Mouse (Mus musculus) cerebellum, adult 11 months (tissue): ENCODE results near the gene Pdxp.
"Not testable (repeated sequence)": the region's sequence is repeated elsewhere in the genome, so short reads cannot be mapped to it uniquely, and the experiment has no call there.

Source experiments
- DNase-seq: peaks from one replicate; pipeline ENCODE4 v3.0.0; 2022

The Pdxp gene

DNA sequence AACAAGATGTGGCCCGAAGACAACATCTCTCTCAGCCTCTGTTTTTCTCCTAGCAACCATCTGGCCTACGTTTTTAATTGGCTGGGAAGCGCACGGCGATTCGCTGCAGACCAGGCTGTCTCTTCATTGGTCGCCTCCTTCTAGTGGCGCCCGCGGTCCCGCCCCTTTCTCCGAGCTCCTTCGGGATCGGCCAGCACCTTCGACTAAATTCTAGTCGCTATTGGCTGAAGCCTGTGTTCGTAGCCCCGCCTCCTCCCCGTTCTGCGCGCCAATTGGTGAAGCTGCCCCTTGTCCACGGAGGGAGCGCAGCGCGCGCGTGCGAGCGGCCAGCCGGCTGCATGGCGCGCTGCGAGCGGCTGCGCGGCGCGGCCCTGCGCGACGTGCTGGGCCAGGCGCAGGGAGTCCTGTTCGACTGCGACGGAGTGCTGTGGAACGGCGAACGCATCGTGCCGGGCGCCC, at the start of gene Pdxp:
Gene Pdxp, plus strand, starts transcription at position 288 of the 459 bp plus-strand sequence.
- peak; percentile 97 for DNase-seq

DNA sequence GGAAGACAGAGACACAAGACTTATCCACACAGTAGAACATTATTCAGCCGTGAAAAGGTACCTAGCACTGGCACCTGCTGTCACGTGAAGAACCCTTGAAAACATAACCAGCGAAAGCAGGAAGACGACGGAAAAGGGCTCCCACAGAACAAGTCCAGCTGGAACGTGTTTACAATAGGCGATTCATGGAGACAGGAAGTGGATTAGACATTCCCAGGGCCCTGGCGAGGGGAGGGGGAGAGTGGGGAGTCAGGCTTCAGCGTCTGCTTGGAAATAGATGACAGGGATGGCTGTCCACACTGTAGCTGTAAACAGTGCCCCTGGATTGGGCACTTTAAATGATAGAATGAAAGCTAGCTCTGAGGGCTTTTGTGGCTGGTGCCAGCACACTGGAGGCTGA, 45.3 kb upstream of the Pdxp start:
- DNase-seq, result no peak

DNA sequence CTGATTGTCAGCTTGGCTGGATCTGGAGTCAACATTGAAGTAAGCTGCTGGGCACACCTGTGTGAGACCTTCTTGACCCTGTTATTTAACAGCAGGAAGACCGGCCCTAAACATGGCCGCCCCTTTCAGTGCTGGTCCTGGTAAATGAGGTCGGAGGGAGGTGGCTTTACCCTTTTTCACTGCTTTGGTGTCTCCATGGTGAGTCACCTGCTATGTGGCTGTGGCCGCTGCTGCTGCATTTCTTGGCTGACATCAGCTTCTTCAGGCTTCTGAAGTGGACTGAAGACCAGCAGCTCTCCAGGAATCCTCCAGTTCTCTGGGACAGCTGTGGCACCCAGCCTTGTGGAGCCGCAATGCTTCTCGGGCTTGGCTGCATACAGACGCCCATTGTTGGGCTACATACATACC, 44.9 kb upstream of the Pdxp start:
- DNase-seq, result no peak

DNA sequence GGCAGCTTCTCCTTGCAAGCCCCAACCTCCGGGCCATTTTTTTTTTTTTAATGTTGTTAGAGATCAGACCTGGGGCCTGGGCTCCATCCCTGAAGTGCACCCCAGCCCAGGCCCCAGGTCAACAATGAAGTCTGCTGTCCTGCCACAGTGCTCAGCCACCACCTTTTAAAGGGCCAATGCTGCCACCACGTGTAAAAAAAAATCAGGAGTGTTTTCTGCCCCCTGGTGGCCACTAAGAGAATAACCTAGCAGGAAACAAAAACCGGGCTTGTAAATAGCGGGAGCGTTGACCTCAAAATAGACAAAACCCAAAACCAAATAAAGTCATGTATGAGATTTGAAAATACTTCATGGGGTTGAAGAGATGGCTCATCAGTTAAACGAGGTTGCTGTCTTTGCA, 43.9 kb upstream of the Pdxp start:
- DNase-seq, result peak; percentile 48

DNA sequence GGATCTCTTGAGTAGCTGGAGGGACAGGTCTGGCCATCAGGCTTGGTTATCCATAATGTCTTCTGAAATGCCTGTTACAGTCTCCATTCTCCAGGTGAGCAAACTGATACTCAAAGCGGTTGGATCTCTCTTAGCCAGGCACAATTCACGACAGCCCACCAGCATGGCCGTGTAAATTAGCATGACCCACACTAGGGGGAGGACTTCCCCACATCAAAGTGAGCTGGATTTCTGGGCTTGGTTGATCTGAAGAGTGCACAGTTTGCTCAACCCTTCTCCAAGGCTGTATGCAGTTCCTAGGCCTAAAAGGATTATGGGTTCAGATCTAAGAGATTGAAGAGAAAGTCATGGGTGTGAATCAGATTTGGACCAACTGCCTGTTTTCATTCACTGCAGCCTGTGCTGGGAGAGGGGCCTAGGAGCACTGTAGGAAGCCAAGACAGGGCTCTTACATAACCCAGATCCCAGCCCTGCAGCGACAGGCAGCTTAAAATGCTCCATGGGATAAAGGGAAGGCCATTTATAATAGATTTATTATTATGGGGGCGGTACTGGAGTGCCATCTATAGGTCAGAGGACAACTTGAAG, 41.6 kb upstream of the Pdxp start:
- DNase-seq, result no peak

DNA sequence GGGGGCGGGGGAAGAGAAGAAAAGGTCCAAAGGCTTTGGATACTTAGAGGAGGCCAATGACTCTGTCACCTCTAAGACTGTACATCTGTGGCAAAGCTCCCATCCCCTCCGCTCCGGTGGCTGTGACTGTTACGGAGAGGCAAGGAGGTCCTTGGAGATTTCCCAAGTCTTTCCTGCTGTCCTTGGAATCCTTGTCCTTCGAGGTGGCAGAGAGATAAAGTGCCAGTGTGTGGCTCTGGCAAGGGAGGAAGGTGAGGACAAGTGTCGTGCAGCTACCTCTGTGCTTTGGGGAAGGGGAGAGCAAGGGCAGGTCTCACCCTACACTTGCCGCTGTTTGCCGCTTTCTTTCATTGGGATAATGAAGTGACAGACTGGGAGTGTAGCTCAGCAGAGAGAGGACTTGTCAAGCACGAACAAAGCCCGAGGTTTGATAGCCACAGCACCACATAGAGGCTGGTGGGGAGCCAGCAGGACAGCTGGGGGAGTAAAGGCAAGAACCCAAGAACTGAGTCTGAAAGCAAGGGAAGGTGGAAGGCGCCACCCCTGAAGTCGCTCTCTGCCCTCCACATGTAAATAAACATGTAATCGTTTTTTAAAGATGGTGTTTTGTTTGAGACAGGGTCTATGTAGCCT, 39.8 kb upstream of the Pdxp start:
- no peak for DNase-seq

DNA sequence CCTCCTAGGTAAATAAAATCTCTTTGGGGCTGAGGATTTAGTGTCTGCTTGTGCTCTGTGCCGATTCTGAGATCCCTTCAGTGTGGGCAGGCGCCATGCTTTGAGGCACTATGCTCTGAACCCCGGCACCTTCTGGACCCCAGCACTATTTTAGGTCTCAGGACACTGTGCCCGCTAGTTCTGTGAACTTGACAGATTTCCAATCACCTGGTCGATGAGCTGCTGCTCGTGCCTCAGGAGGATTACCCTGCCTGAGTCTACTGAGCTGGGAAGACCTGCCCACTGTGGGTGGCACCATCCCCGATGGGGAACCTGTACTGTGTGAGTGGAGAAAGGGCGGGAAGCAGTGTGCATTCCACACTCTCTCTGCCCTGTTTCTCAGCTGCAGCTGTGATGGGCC, 38.7 kb upstream of the Pdxp start:
- DNase-seq, result no peak

DNA sequence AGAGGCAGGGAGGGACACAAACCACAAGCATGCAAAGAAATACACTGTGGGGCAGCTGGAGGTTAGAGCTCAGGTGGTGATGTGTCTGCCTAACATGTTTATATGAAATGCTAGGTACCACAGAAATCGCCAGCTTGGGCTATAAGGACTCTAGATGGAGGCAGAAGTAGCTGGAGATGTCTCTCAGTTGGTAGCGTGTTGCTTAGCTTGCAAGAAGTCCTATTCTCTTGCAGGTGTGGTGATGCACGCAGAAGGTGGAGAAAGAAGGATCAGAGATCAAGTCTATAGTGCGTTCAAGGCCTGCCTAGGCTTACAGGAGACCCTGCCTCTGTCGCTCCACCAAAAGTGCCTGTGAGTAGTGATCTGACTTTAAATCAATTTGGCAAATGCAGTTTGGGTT, 38.2 kb upstream of the Pdxp start:
- no peak for DNase-seq

DNA sequence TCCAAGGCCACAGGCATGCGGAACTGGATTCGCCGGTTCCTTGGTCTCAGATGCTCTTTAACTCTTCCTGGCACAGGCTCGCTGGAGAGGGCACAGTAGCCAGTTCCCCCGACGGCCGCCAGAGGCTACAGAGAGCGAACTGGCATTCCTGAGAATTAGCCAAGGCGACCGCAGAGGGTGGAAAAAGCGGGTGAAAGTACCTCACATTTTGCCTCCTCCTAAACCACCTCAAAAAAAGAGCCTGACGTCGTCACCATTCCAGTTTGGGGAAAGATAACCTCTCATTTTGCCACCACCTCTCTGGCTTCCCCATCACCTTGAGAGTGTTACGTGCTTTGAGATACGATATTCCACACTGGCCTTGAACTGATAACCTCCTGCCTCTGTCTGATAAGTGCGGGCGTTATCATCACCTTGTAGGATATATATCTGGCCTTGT, 37.4 kb upstream of the Pdxp start:
- DNase-seq, result peak; percentile 83

DNA sequence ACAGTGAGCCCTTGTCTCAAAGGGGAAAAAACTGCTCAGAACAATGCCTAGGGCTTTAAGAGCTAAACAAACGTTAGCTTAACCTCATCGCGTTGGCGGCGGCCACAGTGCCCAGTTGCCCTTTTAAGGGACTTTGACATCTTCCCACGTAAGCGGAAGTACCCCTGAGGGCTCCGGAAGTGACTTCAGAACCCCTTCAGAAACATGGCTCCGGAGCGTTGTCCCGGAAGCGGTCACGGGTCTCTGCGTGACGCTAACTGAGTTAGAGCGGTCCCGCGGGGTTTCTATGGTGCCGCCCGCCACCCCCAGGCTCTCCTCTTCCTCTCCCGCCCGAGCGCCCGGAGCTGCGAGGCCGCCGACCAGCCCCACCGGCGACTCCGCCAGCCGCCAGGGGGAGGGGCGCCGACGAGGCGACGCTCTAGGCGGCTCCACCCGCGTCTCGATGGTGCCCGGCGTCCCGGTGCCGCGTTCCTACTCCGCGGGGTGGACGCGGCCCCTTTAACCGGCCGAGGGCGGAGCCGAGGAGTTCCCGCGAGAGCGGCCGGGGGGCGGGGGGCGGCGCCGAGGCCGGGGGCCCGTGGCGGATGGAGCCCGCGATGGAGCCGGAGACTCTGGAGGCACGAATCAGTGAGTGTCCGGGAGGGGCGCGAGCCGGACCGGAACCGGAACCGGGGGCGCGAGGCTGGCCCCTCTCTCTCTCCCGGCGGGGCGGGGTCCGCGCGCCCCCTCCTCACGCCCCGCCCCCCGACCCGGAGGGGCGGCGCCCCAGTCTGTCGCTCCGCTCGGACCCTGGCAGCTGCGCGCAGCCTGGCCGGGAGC, 36.5 kb upstream of the Pdxp start, which contains the start of gene Gga1:
Gene Gga1, plus strand, starts transcription at position 200 of the 819 bp plus-strand sequence.
- DNase-seq, result peak; percentile 92

DNA sequence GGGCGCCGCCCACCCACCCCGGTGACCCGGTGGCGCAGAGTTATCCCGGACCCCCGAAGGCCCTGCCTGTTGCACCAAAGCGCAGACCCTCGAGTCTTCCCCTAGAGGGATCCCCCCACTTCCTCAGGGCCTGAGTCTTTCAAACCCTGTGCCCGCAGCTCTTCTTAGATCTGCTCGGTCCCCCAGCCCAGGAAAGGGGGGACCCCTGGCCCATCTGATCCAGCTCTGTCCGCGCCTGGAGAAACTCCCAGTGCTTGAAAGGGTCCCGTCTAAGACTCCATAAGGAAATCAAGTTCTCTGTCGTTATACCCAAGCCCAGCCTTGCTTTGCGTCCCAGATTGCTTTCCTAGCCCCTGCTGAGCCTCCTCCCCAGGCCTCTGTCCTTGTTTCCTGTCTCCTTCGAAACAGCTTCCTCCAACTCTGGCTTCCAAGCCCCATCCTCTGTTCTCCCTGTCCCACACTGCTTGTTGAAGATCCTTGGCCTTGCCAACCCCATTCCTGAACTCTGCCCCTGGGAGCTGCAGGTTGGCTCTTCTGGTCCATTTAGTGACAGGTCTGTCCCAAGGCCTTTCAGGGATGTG, 35.8 kb upstream of the Pdxp start:
- DNase-seq, result peak; percentile 38

DNA sequence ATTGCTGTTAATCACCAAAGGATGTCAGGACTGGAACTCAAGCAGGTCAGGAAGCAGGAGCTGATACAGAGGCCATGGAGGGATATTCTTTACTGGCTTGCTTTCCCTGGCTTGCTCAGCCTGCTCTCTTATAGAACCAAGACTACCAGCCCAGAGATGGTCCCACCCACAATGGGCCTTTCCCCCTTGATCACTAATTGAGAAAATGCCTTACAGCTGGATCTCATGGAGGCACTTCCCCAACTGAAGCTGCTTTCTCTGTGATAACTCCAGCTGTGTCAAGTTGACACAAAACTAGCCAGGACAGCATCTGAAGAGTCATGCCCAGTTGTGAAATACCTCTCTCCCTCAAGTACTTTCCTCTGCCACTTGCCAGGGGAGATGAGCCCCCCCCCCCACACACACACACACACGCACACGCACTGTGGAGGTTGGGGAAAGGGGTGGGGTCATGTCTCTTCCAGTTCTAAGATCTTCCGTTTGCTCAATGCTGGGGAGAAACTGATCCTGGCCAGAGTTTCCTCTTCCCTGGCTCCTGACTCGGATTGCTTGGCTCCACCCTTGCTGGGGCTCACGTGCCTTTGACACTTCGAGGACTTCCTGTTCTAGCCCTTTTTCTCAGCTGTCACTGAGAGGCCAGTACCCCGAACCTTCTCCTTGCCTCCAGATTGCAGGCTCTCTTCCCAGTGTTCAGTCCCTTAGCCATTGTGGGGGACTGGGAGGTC, 34.8 kb upstream of the Pdxp start:
- DNase-seq, result not testable (repeated sequence)

DNA sequence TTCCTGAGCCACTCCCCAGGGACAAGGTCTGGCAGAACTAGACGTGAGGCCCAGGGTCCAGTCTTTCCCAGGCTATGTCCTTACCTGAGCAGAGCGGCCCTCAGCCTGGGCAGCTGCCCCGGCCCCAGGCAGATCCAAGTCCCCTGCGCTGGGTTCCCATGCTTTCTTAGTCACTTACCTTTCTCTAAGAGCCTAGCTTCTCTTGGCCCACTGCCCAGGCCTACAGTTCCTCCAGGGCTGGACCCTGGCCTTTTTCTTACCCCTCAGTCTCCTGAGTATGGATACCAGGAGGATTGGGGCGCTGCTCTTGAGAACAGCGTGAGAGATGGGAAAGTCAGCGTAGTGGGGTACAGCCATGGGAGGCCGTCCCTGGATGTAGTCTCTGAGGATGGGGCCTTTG, 33.3 kb upstream of the Pdxp start:
- DNase-seq, result no peak

DNA sequence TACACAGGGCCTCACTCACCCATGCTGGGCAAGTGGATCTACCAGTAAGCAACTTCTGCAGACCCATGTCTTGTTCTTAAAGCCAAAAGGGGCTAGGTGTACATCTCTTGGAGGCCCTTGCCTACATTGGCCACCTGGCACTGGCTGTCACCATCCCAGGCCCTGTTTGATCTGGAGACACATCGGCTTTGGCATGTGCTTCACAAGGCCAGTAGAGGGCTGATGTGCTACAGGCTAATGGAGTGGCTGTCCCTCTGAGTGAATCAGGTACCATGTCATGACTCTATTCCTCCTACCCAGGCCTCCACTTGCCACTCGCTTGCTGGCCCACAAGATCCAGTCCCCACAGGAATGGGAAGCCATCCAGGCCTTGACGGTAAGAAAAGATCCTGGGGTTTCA, 31.9 kb upstream of the Pdxp start:
- no peak for DNase-seq

DNA sequence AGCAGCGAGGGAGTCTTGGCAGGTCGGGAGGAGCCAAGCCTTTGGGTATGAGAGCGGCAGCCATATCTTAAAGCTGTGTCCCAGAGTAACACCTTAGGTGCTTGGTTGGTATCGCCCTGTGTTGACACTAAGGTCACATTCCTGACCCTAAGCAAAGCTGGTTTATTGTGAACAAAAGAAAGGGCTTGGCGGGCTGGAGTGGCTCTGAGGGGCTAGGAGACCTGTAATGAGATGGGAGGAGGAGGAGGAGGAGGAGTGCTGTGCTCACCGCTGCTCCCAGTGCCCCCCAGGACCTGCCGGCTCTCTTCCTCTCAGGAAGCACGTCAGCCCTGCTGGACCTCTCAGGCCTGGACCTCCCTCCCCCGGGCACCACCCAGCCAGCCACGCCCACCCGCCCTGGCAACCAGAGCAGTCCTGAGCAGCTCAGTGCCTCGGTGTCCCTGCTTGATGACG, 24.3 kb upstream of the Pdxp start:
- no peak for DNase-seq

DNA sequence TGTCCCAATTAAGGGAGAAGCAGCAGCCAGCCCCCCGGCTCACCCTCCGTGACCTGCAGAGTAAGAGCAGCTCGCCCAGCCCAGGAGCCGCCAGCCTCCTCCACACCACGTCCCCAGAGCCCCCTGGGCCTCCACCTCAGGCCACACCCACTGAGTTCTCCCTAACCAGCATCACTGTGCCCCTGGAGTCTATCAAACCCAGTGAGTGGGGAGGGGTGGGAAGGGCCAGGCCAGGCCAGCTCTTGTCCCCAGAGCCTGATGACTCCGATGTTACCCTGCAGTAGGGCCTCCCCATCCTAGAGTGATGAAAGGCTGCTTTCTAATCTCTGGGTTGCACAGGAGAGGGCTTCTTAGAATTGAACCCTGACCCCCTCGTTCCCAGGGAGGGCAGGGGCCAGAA, 21.3 kb upstream of the Pdxp start:
- no peak for DNase-seq

DNA sequence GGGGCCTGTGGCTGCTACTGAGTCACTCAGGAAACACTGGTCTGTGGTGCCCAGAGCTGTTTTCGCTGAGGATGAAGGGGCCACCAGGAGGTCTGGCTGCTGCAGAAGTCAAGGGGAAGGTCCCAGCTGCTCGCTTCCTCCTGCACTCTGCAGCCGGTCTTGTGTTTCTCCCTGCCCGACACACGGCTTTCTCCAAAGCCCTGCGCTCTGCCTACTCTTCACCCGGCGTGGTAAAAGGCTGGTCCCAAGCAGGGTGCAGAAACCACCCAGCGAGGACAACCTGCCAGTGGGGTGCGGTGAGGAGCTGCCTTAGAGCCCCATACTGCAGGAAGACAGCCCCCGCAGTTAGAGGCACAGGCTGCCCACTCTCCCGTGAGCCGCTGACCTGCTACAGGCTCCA, 19.0 kb upstream of the Pdxp start:
- no peak for DNase-seq

DNA sequence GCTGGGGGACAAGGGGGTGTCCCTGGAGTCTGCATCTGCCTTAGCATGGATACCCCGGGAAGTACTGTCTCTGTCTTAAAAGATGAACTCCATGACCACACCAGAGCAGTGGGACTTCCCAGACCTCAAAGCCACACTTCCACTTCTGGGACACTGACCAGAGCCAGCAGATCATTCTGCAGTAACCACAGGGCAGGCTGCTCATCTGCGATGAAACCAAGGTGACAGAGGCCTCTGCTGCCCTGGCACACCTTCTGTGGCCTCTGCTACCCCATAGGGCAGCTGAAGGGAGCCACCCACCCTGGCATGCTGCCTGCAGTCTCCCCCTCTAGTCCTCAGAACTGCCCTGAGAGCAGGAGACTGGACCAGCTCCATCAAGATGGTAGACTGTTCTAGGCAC, 18.0 kb upstream of the Pdxp start:
- DNase-seq, result no peak

DNA sequence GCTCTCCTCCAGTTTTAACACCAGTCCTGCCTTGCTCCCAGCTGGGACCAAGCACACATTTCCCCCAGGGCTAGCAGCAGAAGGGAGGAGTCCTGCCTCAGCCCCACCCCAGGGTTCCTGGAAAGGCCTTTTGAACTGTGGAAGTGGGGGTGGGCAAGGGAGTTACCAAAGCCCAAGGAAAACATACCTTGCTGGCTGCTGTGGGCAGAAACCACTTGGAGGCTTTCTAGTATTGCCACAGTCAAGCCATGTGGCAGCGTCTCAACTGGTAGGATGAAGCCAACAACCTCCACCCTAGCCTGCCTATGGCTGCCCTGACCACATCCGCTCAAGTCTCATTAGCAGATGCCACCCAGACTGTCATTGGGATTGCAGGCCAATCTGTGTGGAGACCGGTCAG, 17.6 kb upstream of the Pdxp start:
- DNase-seq, result no peak

DNA sequence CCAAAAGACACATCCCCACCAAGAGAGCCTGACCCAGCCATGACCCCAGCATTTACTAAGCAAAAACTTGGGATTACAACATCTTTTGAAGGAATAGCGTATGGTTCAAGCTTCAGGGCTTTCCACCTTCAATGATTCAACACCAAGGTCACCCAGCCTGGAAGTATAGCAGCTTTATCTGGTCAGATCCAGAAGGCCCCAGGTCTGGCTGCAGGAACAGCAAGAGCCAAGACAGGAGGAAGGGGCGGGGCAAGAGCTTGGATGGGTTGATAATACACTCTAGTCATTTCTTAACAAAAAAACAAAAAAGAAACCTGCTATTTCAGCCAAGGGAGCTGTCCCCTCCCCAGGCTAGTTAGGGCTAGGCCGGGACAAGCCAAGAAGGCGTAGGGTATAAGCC, 16.2 kb upstream of the Pdxp start:
- DNase-seq, result no peak

DNA sequence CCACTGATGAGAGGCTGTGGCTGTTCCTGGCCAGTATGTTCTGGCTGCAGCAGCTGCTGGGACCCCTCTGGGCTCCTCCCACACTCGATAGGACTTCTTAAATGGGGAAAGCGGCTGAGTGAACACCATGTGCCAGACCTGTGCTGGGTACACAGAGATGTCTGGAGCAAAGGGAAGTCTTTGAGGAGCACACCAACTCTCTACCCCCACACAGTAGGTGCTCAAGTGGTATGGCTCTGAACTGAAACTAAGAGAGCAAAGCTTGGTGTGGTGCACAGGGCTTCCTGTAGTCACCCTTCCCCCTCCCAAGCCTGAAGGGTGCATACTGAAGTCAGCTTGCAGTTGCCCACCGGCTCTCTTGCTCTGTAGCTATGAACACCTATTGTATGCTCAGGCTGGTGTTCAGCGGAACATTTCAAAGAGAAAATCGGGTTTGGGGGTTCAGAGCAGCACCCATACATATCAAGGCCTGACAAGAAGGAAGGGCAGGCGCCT, 15.2 kb upstream of the Pdxp start:
- no peak for DNase-seq

DNA sequence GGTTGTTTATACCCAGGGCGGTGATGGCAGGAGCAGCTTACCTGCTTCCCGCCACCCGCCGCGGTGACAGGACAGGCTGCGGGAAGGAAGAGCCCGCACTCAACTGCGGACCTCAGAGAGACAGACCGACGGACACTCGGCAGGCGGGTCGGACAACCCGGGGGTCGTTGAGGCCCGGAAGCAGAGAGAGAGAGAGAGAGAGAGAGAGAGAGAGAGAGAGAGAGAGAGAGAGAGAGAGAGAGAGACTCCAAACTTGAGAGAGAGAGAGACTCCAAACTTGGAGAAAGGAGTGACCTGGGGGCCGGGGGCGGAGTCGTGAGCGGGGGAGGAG, 14.3 kb upstream of the Pdxp start, which contains the start of gene Gm49510:
Gene Gm49510, plus strand, starts transcription at position 259 of the 331 bp plus-strand sequence.
- no peak for DNase-seq
